Mouse (Mus musculus): Measurements from ENCODE around the gene Cd84.
"Not testable (repeated sequence)": the region's sequence is repeated elsewhere in the genome, so short reads cannot be mapped to it uniquely, and the experiment has no call there.

GRCm38 (mm10) chr1:171895364-171895763 is 55.9 kb downstream of the Cd84 start, which contains the start of gene Gm10521:
- not testable (repeated sequence) for TF ChIP-seq TAL1, GATA1 (IDR thresholded peaks at IDR 0.05; ENCODE audit: low read length)
